Mouse (Mus musculus) pancreas, adult 10 weeks (tissue): ENCODE results near the gene Cdc42bpb. TPM values are rescaled to one million over a fixed set of nuclear protein-coding genes. Genes with fewer than 3 reads are reported as not detected.

ENCODE experiments used
- polyA plus RNA-seq: library from polyadenylated mRNA; stranded (reverse); fragments of 350-450 nt; fragmentation: Illumina TruSeq; extraction: RNeasy Lipid Tissue Mini Kit (QIAGEN cat#74804); gene quantifications from one replicate; pipeline ENCODE4 v1.2.3, GENCODE M21; 2015; ENCODE audit warnings: low read depth, low replicate concordance; ENCODE audit not compliant: insufficient read depth

Cdc42bpb gene
- polyA plus RNA-seq, result 30.4 TPM

GRCm38 (mm10) chr12:111377376-111377973 is at the start of gene Cdc42bpb:
Gene Cdc42bpb (minus strand): TSS chr12:111377718.

DNA sequence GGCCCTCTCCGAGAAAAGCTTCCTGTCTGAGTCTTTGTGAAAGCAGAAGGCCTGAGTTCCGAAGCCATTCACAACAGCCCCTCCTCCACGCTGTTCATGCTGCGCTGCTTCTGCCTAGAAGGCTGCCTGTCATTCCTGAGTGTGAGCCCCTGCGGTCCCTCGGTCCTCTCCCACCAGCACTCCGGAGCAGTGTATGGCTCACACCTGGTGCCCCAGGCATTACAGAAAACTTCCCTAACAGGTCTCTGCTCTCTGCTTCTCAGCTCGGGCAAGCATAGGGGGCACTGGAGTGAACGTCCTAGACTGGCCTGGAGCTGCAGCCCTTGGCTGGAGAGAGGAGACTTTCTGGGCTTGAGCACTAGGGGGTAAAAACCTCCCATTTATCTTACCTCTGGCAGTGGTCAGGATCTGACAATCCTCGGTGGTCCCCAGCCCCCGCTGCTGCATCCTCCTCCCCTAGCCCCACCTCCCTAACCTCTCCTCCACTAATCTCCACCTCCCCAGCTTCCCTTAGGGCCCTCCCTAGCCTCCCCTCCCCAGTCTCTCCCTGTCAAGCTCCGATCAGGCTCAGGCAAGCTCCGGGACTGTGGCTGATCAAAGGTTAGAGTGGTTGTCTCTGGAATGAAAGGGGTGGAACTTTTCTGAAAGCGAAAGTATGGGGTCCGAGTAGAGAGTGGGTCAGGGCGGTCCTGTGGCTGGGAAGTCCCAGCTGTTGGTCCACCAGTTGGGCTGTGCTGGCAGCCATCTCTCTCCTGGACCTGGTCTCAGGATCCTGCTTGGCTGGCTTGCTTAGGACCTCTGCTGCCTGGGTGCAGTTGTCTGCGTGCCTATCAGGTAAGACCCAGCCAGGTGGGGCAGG is 39.6 kb upstream of the Cdc42bpb start, which contains the start of gene Exoc3l4:
Gene Exoc3l4, plus strand, starts transcription at position 97 of the 859 bp plus-strand sequence.

GRCm38 (mm10) chr12:111406622-111407021 is 29.1 kb upstream of the Cdc42bpb start, which contains the start of gene Lbhd2:
Gene Lbhd2 (plus strand): TSS chr12:111406809.

GRCm38 (mm10) chr12:111270629-111271277 is 106.8 kb downstream of the Cdc42bpb start, which contains the start of gene Amn:
Gene Amn (plus strand): TSS chr12:111271095.

Other genes starting within 250 kb of the Cdc42bpb start
- 2.8 TPM for gene Traf3, start 211.3 kb downstream of the Cdc42bpb start, polyA plus RNA-seq
- not detected for gene 4930595D18Rik, start 193.2 kb downstream of the Cdc42bpb start, polyA plus RNA-seq
- gene Amn, start 106.6 kb downstream of the Cdc42bpb start, polyA plus RNA-seq, result not detected
- not detected for gene Lbhd2, start 29.1 kb upstream of the Cdc42bpb start, polyA plus RNA-seq
- gene Exoc3l4, start 39.3 kb upstream of the Cdc42bpb start, polyA plus RNA-seq, result 1.7 TPM
- gene Tnfaip2, start 64.8 kb upstream of the Cdc42bpb start, polyA plus RNA-seq, result 7.6 TPM
- not detected for gene Gm266, start 108.1 kb upstream of the Cdc42bpb start, polyA plus RNA-seq
- 35.3 TPM for gene Eif5, start 160.3 kb upstream of the Cdc42bpb start, polyA plus RNA-seq
- 17.2 TPM for gene Mark3, start 196.8 kb upstream of the Cdc42bpb start, polyA plus RNA-seq